Mouse (Mus musculus) monocyte, adult 2 months (primary cell): ENCODE results near the gene Scg5.

Source experiments
- DNase-seq, 2 experiments: peaks; one replicate each; pipeline ENCODE4 v3.0.0; 2022; ENCODE audit warnings: low spot score in 2 of 2, low read depth in 1 of 2

Scg5 gene

DNA sequence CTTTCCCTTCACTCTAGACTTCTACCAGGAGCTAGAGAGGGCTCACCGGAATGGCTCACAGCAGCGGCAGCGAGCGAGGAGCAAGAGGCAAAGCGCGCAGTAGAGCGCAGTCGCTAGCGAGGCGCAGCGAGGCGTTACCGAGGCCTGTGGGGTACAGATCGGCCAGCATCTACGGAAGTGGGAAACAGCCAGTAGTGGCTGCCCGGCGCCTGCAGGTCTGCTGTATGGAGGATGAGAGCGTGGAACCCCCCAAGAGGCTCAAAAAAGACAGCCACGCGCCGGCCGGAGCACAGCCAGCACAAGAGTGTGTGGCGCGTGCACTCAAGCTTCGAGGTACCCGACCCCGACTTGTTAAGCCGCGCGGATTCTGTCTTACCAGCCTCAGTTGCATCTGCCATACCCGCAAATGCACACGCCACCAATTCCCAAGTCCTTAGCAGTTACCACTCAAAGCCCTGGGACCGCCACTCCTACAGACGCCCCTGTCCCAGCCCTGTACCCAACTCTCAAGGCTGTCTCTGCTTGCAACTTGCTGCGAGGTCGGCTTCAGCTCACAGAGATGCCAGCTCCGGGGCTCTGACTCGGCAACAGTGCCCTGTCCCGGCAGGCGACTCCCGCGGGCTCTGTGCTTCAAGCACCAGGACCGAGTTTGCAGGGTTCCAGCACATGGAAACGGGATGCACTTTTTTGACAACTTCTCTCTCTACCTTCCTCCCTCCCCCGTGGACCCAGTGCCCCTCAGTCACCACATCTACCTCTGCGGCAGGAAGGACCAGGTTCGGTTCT, 71.2 kb downstream of the Scg5 start:
- DNase-seq, result no peak

DNA sequence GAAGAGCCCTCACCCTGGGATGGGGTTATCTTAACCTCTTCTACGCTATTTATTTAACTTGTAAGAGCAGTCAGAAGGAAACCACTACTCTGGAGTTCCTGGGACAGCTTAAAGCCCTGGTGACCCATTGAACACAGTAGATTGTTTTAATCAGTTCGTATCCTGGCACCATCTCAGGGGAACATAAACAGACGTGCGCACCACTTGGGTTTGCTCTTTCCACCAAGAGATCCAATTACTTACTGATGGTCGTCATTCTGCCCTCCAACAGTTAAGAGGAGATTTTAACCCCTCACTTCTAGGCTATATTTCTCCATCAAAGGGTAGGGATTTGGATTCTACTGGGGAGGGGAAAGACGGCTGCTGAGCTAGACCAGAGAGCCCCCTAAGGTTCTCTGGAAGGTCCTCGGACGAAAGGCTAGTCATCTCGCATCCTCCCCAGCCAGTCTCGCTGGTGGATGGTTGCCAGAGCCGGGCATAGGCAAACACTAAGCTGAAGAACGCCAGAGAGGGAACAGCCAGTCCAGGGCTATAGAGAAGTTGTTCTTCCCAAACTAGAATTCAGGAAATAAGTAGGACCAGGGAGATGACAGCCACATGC, 71.9 kb downstream of the Scg5 start:
- DNase-seq, result no peak

DNA sequence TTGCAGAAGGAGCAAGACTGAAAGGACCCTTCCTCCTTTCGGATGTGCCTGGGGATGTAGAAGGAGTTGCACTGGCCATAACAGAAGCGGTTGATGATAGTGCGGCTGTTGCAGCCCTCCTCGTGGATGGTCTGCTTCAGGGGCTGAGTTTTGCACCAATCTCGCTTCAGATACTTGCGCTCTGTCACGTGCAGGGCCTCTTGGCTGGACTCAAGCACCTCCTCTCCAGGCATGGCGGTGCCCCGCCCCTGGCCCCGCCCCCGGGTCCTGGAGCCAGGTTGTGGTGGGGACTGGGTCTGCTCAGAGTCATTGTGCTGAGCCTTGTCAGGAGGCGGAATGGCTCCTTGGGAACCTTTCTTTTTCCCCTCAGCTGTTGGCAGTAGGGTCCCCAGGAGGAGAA, 79.2 kb downstream of the Scg5 start:
- DNase-seq, result no peak

DNA sequence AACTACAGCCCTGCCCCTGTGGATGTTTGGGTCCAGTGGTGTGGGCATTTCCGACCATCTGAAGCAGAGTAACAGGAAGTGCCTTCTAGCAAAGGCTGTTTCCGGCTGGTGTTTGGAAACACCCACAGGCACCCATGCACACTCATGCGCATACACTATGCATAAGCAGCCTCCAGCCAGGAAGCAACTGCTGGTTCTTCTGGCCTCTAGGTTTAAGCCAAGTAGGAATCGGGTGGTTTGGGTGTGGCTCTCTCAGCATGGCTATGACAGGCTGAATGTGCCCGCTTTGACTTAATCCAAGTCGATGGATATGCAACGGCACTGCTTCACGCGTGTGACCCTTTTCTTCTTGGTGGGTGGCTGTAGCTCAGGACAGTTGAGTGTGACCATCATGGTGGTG, 79.6 kb downstream of the Scg5 start:
- DNase-seq, result no peak

DNA sequence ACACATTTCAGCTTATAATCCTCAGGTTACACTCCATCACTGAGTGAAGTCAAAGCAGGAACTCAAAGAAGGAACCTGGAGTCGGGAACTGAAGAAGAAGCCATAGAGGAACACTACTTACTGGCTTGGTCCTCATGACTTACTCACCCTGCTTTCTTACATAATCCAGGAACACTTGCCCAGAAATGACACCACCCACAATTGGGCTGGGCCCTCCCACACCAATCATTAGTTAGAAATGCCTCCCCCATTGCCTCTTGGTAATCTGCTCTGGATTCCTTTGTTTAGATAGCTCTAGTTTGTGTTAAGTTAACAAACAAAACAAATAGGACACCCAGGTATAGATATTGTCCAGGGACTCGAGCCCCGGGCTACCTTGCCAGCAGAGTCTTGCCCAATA, 100.3 kb downstream of the Scg5 start:
- DNase-seq, result no peak
